Mouse (Mus musculus): ENCODE results near the gene Nucks1. TPM values are rescaled to one million over a fixed set of nuclear protein-coding genes. Genes with fewer than 3 reads are reported as not detected.
"Not testable (repeated sequence)": the region's sequence is repeated elsewhere in the genome, so short reads cannot be mapped to it uniquely, and the experiment has no call there.

The Nucks1 gene
- polyA plus RNA-seq, 1 experiment from 2014 or later: 67.1 TPM

- DNase-seq (ENCODE audit: low spot score) (no peak), ATAC-seq (replicated peaks; ENCODE audit: insufficient number of reproducible peaks, low FRiP score, low TSS enrichment, low read depth) (no peak)
- no peak overlapping the region for H3K4me2 ChIP-seq (ENCODE audit: low read depth, low read length)
- 91% methylated on average over 7 of the region's 7 CpGs for WGBS
- H3K36me3 ChIP-seq (replicated peaks; ENCODE audit: control insufficient read depth, insufficient read depth, low read depth, low read length): no peaks in the 10 kb centered on the region
- H3K27me3 ChIP-seq (ENCODE audit: control insufficient read depth, insufficient read depth, low read length): no peaks in the 10 kb centered on the region
- no peaks in the 10 kb centered on the region for H3K4me1 ChIP-seq (ENCODE audit: control insufficient read depth, insufficient read depth, low read length)
- H3K9me3 ChIP-seq (replicated peaks; ENCODE audit: control insufficient read depth, low read length): no peaks in the 10 kb centered on the region
- no peak overlapping the region for H3K4me3 ChIP-seq (ENCODE audit: low read depth, low read length)
- no peak overlapping the region for H3K27ac ChIP-seq (replicated peaks; ENCODE audit: low read depth, low read length)
- H3K9ac ChIP-seq (replicated peaks; ENCODE audit: low read length): no peak overlapping the region
Observed at GRCm38 (mm10) chr1:131903251-131903650, 7.1 kb upstream of the Nucks1 start.

GRCm38 (mm10) chr1:131905497-131905896 lies 4.8 kb upstream of the Nucks1 start:
- ATAC-seq (replicated peaks; ENCODE audit: insufficient number of reproducible peaks, low FRiP score, low TSS enrichment, low read depth) (no peak), DNase-seq (ENCODE audit: low spot score) (peak; percentile 29)
- no peaks in the 10 kb centered on the region for H3K27me3 ChIP-seq (ENCODE audit: control insufficient read depth, insufficient read depth, low read length)
- 35% methylated on average over 1 of the region's 1 CpGs for WGBS
- no peaks in the 10 kb centered on the region for H3K36me3 ChIP-seq (replicated peaks; ENCODE audit: control insufficient read depth, insufficient read depth, low read depth, low read length)
- no peak overlapping the region for H3K4me2 ChIP-seq (ENCODE audit: low read depth, low read length)
- no peak overlapping the region for H3K27ac ChIP-seq (replicated peaks; ENCODE audit: low read depth, low read length)
- no peaks in the 10 kb centered on the region for H3K4me1 ChIP-seq (ENCODE audit: control insufficient read depth, insufficient read depth, low read length)
- no peak overlapping the region for H3K4me3 ChIP-seq (ENCODE audit: low read depth, low read length)
- H3K9ac ChIP-seq (replicated peaks; ENCODE audit: low read length): no peak overlapping the region
- H3K9me3 ChIP-seq (replicated peaks; ENCODE audit: control insufficient read depth, low read length): no peaks in the 10 kb centered on the region

- H3K27me3 ChIP-seq (ENCODE audit: control insufficient read depth, insufficient read depth, low read length): no peaks in the 10 kb centered on the region
- H3K4me1 ChIP-seq (ENCODE audit: control insufficient read depth, insufficient read depth, low read length): no peaks in the 10 kb centered on the region
- ATAC-seq (replicated peaks; ENCODE audit: insufficient number of reproducible peaks, low FRiP score, low TSS enrichment, low read depth) (no peak), DNase-seq (ENCODE audit: low spot score) (no peak)
- no peak overlapping the region for H3K4me2 ChIP-seq (ENCODE audit: low read depth, low read length)
- no peaks in the 10 kb centered on the region for H3K9me3 ChIP-seq (replicated peaks; ENCODE audit: control insufficient read depth, low read length)
- H3K4me3 ChIP-seq (ENCODE audit: low read depth, low read length): no peak overlapping the region
- no peaks in the 10 kb centered on the region for H3K36me3 ChIP-seq (replicated peaks; ENCODE audit: control insufficient read depth, insufficient read depth, low read depth, low read length)
- WGBS: 94% methylated on average over 3 of the region's 3 CpGs
- H3K27ac ChIP-seq (replicated peaks; ENCODE audit: low read depth, low read length): no peak overlapping the region
- H3K9ac ChIP-seq (replicated peaks; ENCODE audit: low read length): no peak overlapping the region
Observed at GRCm38 (mm10) chr1:131908456-131908855, 1.9 kb upstream of the Nucks1 start.

- ATAC-seq (replicated peaks; ENCODE audit: insufficient number of reproducible peaks, low FRiP score, low TSS enrichment, low read depth); H3K27ac ChIP-seq (replicated peaks; ENCODE audit: low read depth, low read length): not testable (repeated sequence)
Observed at GRCm38 (mm10) chr1:131909236-131909635, 1.1 kb upstream of the Nucks1 start.

GRCm38 (mm10) chr1:131910674-131911558 lies 582 bp downstream of the Nucks1 start:
- Histone ChIP-seq H3K27ac (replicated peaks; ENCODE audit: low read depth, low read length) (peak overlapping the region; percentile 95), H3K4me2 (ENCODE audit: low read depth, low read length) (peak overlapping the region; percentile 74), H3K4me3 (ENCODE audit: low read depth, low read length) (peak overlapping the region; percentile 90), H3K9me3 (replicated peaks; ENCODE audit: control insufficient read depth, low read length) (no peaks in the 10 kb centered on the region), H3K36me3 (replicated peaks; ENCODE audit: control insufficient read depth, insufficient read depth, low read depth, low read length) (no peaks in the 10 kb centered on the region), H3K4me1 (ENCODE audit: control insufficient read depth, insufficient read depth, low read length) (no peaks in the 10 kb centered on the region), H3K9ac (replicated peaks; ENCODE audit: low read length) (peak overlapping the region; percentile 97), H3K27me3 (ENCODE audit: control insufficient read depth, insufficient read depth, low read length) (no peaks in the 10 kb centered on the region)
- WGBS: under 1% methylated on average over 68 of the region's 88 CpGs
- DNase-seq (ENCODE audit: low spot score): peak; percentile 83
- ATAC-seq (replicated peaks; ENCODE audit: insufficient number of reproducible peaks, low FRiP score, low TSS enrichment, low read depth): peak; percentile 86

More at GRCm38 (mm10) chr1:131909236-131909635, 1.1 kb upstream of the Nucks1 start:
- DNase-seq (ENCODE audit: low spot score); H3K9me3 ChIP-seq (replicated peaks; ENCODE audit: control insufficient read depth, low read length); H3K4me1 ChIP-seq (ENCODE audit: control insufficient read depth, insufficient read depth, low read length); H3K36me3 ChIP-seq (replicated peaks; ENCODE audit: control insufficient read depth, insufficient read depth, low read depth, low read length); H3K9ac ChIP-seq (replicated peaks; ENCODE audit: low read length); H3K4me3 ChIP-seq (ENCODE audit: low read depth, low read length); H3K27me3 ChIP-seq (ENCODE audit: control insufficient read depth, insufficient read depth, low read length); H3K4me2 ChIP-seq (ENCODE audit: low read depth, low read length): not testable (repeated sequence)
- 96% methylated on average over 2 of the region's 2 CpGs for WGBS

- Histone ChIP-seq H3K4me2 (ENCODE audit: low read depth, low read length) (no peak overlapping the region), H3K9me3 (replicated peaks; ENCODE audit: control insufficient read depth, low read length) (no peaks in the 10 kb centered on the region), H3K4me3 (ENCODE audit: low read depth, low read length) (no peak overlapping the region), H3K27ac (replicated peaks; ENCODE audit: low read depth, low read length) (no peak overlapping the region), H3K27me3 (ENCODE audit: control insufficient read depth, insufficient read depth, low read length) (no peaks in the 10 kb centered on the region), H3K4me1 (ENCODE audit: control insufficient read depth, insufficient read depth, low read length) (no peaks in the 10 kb centered on the region), H3K36me3 (replicated peaks; ENCODE audit: control insufficient read depth, insufficient read depth, low read depth, low read length) (peaks cover 2% of the 10 kb centered on the region), H3K9ac (replicated peaks; ENCODE audit: low read length) (no peak overlapping the region)
- 88% methylated on average over 6 of the region's 6 CpGs for WGBS
- ATAC-seq (replicated peaks; ENCODE audit: insufficient number of reproducible peaks, low FRiP score, low TSS enrichment, low read depth) (no peak), DNase-seq (ENCODE audit: low spot score) (no peak)
Observed at GRCm38 (mm10) chr1:131917634-131918033, 7.3 kb downstream of the Nucks1 start.

GRCm38 (mm10) chr1:131919052-131919451 lies 8.7 kb downstream of the Nucks1 start:
- Histone ChIP-seq H3K27ac (replicated peaks; ENCODE audit: low read depth, low read length) (no peak overlapping the region), H3K36me3 (replicated peaks; ENCODE audit: control insufficient read depth, insufficient read depth, low read depth, low read length) (peaks cover 2% of the 10 kb centered on the region), H3K4me3 (ENCODE audit: low read depth, low read length) (no peak overlapping the region), H3K9me3 (replicated peaks; ENCODE audit: control insufficient read depth, low read length) (no peaks in the 10 kb centered on the region), H3K4me1 (ENCODE audit: control insufficient read depth, insufficient read depth, low read length) (no peaks in the 10 kb centered on the region), H3K4me2 (ENCODE audit: low read depth, low read length) (no peak overlapping the region), H3K27me3 (ENCODE audit: control insufficient read depth, insufficient read depth, low read length) (no peaks in the 10 kb centered on the region), H3K9ac (replicated peaks; ENCODE audit: low read length) (no peak overlapping the region)
- 98% methylated on average over 2 of the region's 2 CpGs for WGBS
- DNase-seq (ENCODE audit: low spot score) (no peak), ATAC-seq (replicated peaks; ENCODE audit: insufficient number of reproducible peaks, low FRiP score, low TSS enrichment, low read depth) (no peak)

GRCm38 (mm10) chr1:131922100-131922499 lies 11.8 kb downstream of the Nucks1 start:
- no peak overlapping the region for H3K4me3 ChIP-seq (ENCODE audit: low read depth, low read length)
- no peaks in the 10 kb centered on the region for H3K4me1 ChIP-seq (ENCODE audit: control insufficient read depth, insufficient read depth, low read length)
- no peak for DNase-seq (ENCODE audit: low spot score)
- ATAC-seq (replicated peaks; ENCODE audit: insufficient number of reproducible peaks, low FRiP score, low TSS enrichment, low read depth): no peak
- no peak overlapping the region for H3K9ac ChIP-seq (replicated peaks; ENCODE audit: low read length)
- no peak overlapping the region for H3K4me2 ChIP-seq (ENCODE audit: low read depth, low read length)
- H3K27me3 ChIP-seq (ENCODE audit: control insufficient read depth, insufficient read depth, low read length): no peaks in the 10 kb centered on the region
- H3K27ac ChIP-seq (replicated peaks; ENCODE audit: low read depth, low read length): no peak overlapping the region
- 98% methylated on average over 3 of the region's 3 CpGs for whole genome bisulfite sequencing
- no peaks in the 10 kb centered on the region for H3K9me3 ChIP-seq (replicated peaks; ENCODE audit: control insufficient read depth, low read length)
- peaks cover 7% of the 10 kb centered on the region for H3K36me3 ChIP-seq (replicated peaks; ENCODE audit: control insufficient read depth, insufficient read depth, low read depth, low read length)
